Mouse (Mus musculus) embryo, embryonic 11.5 days (tissue): ENCODE results near the gene Wnt2b.

ENCODE experiments used
- DNase-seq: peaks from one replicate; pipeline ENCODE4 v3.0.0-alpha.2; 2012; ENCODE audit warnings: low read depth, low spot score

Gene Wnt2b

DNA sequence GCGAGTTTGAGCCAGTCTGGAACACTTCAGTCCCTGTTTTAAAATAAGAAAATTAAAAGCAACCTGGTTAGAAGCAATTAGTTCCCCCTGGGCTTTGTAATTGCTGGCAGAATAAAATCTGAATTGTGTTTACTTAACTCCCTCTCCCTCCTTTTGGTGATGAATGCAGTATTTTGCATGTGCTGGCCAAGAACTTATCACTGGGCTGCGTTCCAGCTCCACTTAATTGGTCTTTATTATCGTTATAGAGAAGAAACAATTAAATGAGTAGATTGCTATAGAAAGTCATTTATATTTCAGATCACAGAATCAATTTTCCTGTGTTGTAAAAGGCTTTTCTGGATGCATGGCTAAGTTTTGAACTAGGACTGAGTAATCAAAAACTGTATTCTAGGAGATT is 65.6 kb downstream of the Wnt2b start:
- DNase-seq, result no peak
